Mouse (Mus musculus) midbrain, embryonic 14.5 days (tissue): ENCODE measurements around the gene Parn. TPM values are rescaled to one million over a fixed set of nuclear protein-coding genes. Genes with fewer than 3 reads are reported as not detected.

Source experiments
- ATAC-seq: fragments of 200-750 bp; cut with Nextera tagmentation; 2 replicates; pipeline ENCODE4 v1.8.0; 2017; ENCODE audit warnings: moderate number of reproducible peaks, moderate library complexity; ENCODE audit not compliant: low FRiP score, low TSS enrichment
- DNase-seq: peaks from one replicate; pipeline ENCODE4 v3.0.0-alpha.2; 2015
- H3K27ac ChIP-seq: fragments of 300-500 bp; sonication (generic); replicated peaks from 2 replicates; pipeline ENCODE4 v1.5.1; 2014; ENCODE audit warnings: mild to moderate bottlenecking, low read depth, low read length, moderate library complexity
- H3K27me3 ChIP-seq: fragments of 300-500 bp; sonication (generic); 2 replicates; pipeline ENCODE4 v1.6.1; 2014; ENCODE audit warnings: low read length, control low read depth, mixed read lengths; ENCODE audit not compliant: control insufficient read depth, insufficient read depth
- H3K36me3 ChIP-seq: fragments of 300-500 bp; sonication (generic); 2 replicates; pipeline ENCODE4 v1.6.1; 2014; ENCODE audit warnings: low read length, control low read depth; ENCODE audit not compliant: control insufficient read depth, insufficient read depth
- H3K4me1 ChIP-seq: fragments of 300-500 bp; sonication (generic); 2 replicates; pipeline ENCODE4 v1.6.1; 2014; ENCODE audit warnings: mild to moderate bottlenecking, antibody characterized with exemption, low read length, control low read depth; ENCODE audit not compliant: control insufficient read depth, insufficient read depth
- H3K4me2 ChIP-seq: fragments of 300-500 bp; sonication (generic); 2 replicates; pipeline ENCODE4 v1.6.1; 2014; ENCODE audit warnings: mild to moderate bottlenecking, low read length, moderate library complexity
- H3K4me3 ChIP-seq: fragments of 300-500 bp; sonication (generic); replicated peaks from 2 replicates; pipeline ENCODE4 v1.5.1; 2014; ENCODE audit warnings: low read depth, low read length
- H3K9ac ChIP-seq: fragments of 300-500 bp; sonication (generic); replicated peaks from 2 replicates; pipeline ENCODE4 v1.6.1; 2014; ENCODE audit warnings: mild to moderate bottlenecking, low read length, moderate library complexity
- H3K9me3 ChIP-seq: fragments of 300-500 bp; sonication (generic); 2 replicates; pipeline ENCODE4 v1.6.1; 2016; ENCODE audit warnings: low read length, control low read depth, mixed read lengths; ENCODE audit not compliant: control insufficient read depth
- WGBS: fragments of 180-500 bp; shearing (Covaris S2); extraction: QIAGEN DNeasy Blood & Tissue Kit; methylation state at CpG from one replicate; pipeline ENCODE4 v1.1.7; 2014; 5-methylcytosine and 5-hydroxymethylcytosine counted together
- polyA plus RNA-seq: library from polyadenylated mRNA; unstranded; fragments of >200 nt; fragmentation: Nextera tagmentation; extraction: Ambion mirVana; gene quantifications from 2 replicates; pipeline ENCODE4 v1.2.1, GENCODE M21; 2014

Gene Parn
- polyA plus RNA-seq, 1 experiment from 2014 or later = 32.9 TPM

DNA sequence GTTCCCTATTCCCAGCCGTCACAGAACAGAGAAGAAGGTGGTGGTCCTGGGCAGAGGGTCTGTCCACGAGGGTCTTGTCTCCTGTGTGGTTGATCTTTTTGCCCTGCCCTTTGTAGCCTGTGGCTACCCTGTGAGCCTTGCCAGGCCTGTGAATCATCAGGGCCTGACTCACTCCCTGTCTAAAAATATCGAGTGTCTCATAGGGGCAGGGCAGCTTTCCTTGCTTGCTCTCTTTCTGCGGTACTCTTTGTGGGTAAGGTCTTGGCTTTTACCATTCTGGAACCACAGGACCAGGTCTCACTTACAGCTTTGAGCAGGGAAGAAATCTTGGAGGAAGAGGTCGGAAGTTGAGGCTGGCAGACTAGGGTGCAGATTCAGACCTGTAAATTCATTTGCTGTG, 162.9 kb downstream of the Parn start:
- H3K9ac ChIP-seq = no peak overlapping the region
- H3K27me3 ChIP-seq = no peaks in the 10 kb centered on the region
- no peak for DNase-seq
- no peak overlapping the region for H3K4me3 ChIP-seq
- ATAC-seq = no peak
- H3K36me3 ChIP-seq = no peaks in the 10 kb centered on the region
- H3K4me1 ChIP-seq = no peaks in the 10 kb centered on the region
- no peak overlapping the region for H3K4me2 ChIP-seq
- no peaks in the 10 kb centered on the region for H3K9me3 ChIP-seq
- no peak overlapping the region for H3K27ac ChIP-seq
- 85% methylated on average over 5 of the region's 5 CpGs for WGBS

DNA sequence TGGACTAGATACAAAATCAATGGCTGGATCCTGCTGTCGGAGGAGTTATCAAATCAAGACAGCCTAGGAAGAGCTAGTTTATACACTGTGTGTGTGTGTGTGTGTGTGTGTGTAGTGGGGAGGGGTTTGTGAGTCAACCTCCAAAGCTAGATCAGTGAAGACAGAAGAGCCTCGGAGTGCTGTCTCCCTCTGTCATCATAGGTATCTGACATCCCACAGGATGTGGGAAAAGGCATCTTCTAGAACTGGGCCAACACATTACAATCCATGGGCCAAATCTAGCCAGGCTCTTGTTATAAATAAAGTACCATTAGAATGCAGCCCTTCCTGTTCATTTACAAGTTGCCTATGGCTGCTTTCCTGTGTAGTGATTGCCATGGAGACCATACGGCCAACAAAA, 163.5 kb downstream of the Parn start:
- DNase-seq (no peak), ATAC-seq (no peak)
- Histone ChIP-seq H3K27ac (no peak overlapping the region), H3K9me3 (no peaks in the 10 kb centered on the region), H3K9ac (no peak overlapping the region), H3K4me3 (no peak overlapping the region), H3K36me3 (no peaks in the 10 kb centered on the region), H3K4me1 (no peaks in the 10 kb centered on the region), H3K27me3 (no peaks in the 10 kb centered on the region), H3K4me2 (no peak overlapping the region)
- WGBS = 91% methylated on average over 3 of the region's 3 CpGs

DNA sequence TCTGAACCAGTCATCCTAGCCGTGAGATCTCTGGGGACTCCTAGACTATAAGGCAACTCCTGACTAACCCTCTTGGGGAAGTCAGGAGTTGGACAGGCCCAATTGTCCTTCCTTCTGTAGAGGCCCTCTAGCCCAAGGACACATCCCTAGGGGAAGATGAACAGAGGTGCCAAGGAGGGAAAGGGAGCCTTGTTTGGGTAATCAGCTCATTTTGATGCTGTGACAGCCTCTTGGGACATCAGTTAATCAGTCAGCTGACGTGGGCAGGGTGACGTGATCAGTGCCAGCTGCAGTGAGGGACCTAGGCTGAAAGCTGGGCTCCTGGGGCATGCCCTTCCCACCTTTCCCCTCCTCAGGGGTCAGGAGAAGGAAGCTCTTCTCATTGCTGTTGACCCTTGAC, 169.0 kb downstream of the Parn start:
- H3K27me3 ChIP-seq = no peaks in the 10 kb centered on the region
- H3K4me2 ChIP-seq = no peak overlapping the region
- H3K9me3 ChIP-seq = no peaks in the 10 kb centered on the region
- no peaks in the 10 kb centered on the region for H3K4me1 ChIP-seq
- ATAC-seq = no peak
- no peaks in the 10 kb centered on the region for H3K36me3 ChIP-seq
- no peak for DNase-seq
- H3K27ac ChIP-seq = no peak overlapping the region
- no peak overlapping the region for H3K4me3 ChIP-seq
- 84% methylated on average over 3 of the region's 3 CpGs for WGBS
- no peak overlapping the region for H3K9ac ChIP-seq

DNA sequence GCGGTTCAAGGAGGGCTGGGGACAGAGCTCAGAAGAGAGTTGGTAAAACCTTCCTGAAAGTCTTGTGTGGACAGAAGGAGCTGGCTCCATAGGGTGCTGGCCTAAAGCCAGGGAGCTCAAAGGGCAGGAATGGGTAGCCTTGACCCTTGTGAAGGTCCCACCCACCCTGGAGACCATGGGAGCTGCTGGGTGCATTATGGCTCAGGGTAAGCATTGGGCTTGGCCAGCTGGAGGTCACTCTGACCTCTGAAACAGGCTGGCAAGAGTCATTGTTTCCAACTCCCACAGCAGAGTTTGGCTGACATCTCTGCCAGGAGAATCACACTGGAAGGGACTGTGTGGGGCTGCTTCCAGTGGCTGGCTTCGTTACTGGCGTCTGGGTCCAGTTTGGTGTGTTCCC, 174.0 kb downstream of the Parn start:
- WGBS = 89% methylated on average over 3 of the region's 3 CpGs
- no peaks in the 10 kb centered on the region for H3K36me3 ChIP-seq
- no peak overlapping the region for H3K27ac ChIP-seq
- H3K9ac ChIP-seq = no peak overlapping the region
- no peaks in the 10 kb centered on the region for H3K4me1 ChIP-seq
- DNase-seq (no peak), ATAC-seq (no peak)
- H3K4me3 ChIP-seq = no peak overlapping the region
- no peaks in the 10 kb centered on the region for H3K27me3 ChIP-seq
- H3K9me3 ChIP-seq = no peaks in the 10 kb centered on the region
- no peak overlapping the region for H3K4me2 ChIP-seq

DNA sequence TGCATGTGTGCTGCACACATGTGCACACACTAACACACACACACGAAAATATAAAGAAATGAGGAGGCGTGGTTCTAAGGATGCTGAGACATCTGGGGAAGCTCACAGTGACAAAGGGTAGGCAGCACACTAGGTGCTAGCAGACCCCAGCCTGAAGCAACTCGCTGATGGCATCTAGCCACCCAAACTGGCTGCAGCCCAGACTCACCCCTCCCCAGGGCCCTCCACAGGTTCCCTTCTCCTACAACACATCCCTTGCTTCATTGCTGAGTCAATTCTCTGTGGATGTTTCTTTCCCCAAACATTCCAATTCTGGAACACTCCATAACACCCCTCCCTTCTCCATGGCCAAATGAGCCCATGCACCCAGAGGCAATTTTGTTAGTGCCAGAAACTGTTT, 175.0 kb downstream of the Parn start:
- Histone ChIP-seq H3K9ac (no peak overlapping the region), H3K27me3 (no peaks in the 10 kb centered on the region), H3K9me3 (no peaks in the 10 kb centered on the region), H3K36me3 (no peaks in the 10 kb centered on the region), H3K4me2 (no peak overlapping the region), H3K4me1 (no peaks in the 10 kb centered on the region), H3K27ac (no peak overlapping the region), H3K4me3 (no peak overlapping the region)
- DNase-seq (no peak), ATAC-seq (no peak)
- 78% methylated on average over 3 of the region's 3 CpGs for WGBS

DNA sequence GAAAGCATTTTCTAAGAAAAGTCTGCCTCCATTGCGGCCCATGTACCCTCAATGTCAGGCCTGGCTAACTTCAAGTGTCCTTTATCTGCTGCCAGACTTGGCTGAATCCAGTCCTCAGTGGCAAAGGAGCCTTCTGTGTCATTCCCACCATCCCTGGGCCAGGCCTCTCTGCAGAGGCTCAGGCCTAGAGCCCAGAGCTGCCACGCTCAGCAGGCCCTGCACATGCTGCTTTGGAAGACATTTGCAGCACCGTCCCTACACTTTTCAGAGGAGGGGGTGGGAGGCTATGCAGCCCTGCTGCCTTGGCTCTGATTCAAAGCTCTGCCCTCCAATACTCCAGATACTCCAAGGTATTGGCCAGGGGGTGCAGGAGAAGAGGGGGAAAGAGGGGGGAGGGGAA, 176.2 kb downstream of the Parn start:
- no peak for ATAC-seq
- no peak for DNase-seq
- Histone ChIP-seq H3K4me2 (no peak overlapping the region), H3K9ac (no peak overlapping the region), H3K4me1 (no peaks in the 10 kb centered on the region), H3K4me3 (no peak overlapping the region), H3K27me3 (no peaks in the 10 kb centered on the region), H3K27ac (no peak overlapping the region), H3K36me3 (no peaks in the 10 kb centered on the region), H3K9me3 (no peaks in the 10 kb centered on the region)
- WGBS = 68% methylated on average over 3 of the region's 3 CpGs

Other genes starting within 250 kb of the Parn start
- 50.7 and 53.8 TPM in 2 replicates for gene Bfar, start 3.7 kb upstream of the Parn start, polyA plus RNA-seq
- 7.1 and 9.1 TPM in 2 replicates for gene 3110001I22Rik, start 3.8 kb upstream of the Parn start, polyA plus RNA-seq
- gene Pla2g10, start 62.8 kb upstream of the Parn start, polyA plus RNA-seq = 0.31 TPM in 1 of 2 replicates, not detected in the other
- 78.4 and 102 TPM in 2 replicates for gene Rrn3, start 112.5 kb upstream of the Parn start, polyA plus RNA-seq
- gene Ntan1, start 150.7 kb upstream of the Parn start, polyA plus RNA-seq = 205 and 213 TPM in 2 replicates
- 54.7 and 77.8 TPM in 2 replicates for gene Pdxdc1, start 235.0 kb upstream of the Parn start, polyA plus RNA-seq
- gene Mpv17l, start 235.0 kb upstream of the Parn start, polyA plus RNA-seq = 22.0 and 23.4 TPM in 2 replicates